Mouse (Mus musculus) midbrain, embryonic 13.5 days (tissue): Measurements from ENCODE around the gene Fut1. TPM values are rescaled to one million over a fixed set of nuclear protein-coding genes. Genes with fewer than 3 reads are reported as not detected.
A peak's percentile ranks its signal among the peaks of the same experiment; 100 is the strongest.

Experiments
- ATAC-seq: fragments of 200-750 bp; cut with Nextera tagmentation; 2 replicates; pipeline ENCODE4 v1.8.0; 2017; ENCODE audit warnings: mild to moderate bottlenecking, moderate TSS enrichment, moderate library complexity
- H3K27ac ChIP-seq: fragments of 300-500 bp; sonication (generic); 2 replicates; pipeline ENCODE4 v1.5.1; 2015; ENCODE audit warnings: inconsistent platforms, mild to moderate bottlenecking, moderate library complexity
- H3K27me3 ChIP-seq: fragments of 300-500 bp; sonication (generic); 2 replicates; pipeline ENCODE4 v1.6.1; 2015; ENCODE audit warnings: mild to moderate bottlenecking, inconsistent platforms
- H3K36me3 ChIP-seq: fragments of 300-500 bp; sonication (generic); 2 replicates; pipeline ENCODE4 v1.6.1; 2015; ENCODE audit warnings: mild to moderate bottlenecking, inconsistent platforms
- H3K4me1 ChIP-seq: fragments of 300-500 bp; sonication (generic); replicated peaks from 2 replicates; pipeline ENCODE4 v1.6.1; 2015; ENCODE audit warnings: inconsistent platforms
- H3K4me2 ChIP-seq: fragments of 300-500 bp; sonication (generic); replicated peaks from 2 replicates; pipeline ENCODE4 v1.6.1; 2015; ENCODE audit warnings: moderate library complexity, mild to moderate bottlenecking, inconsistent platforms
- H3K4me3 ChIP-seq: fragments of 300-500 bp; sonication (generic); replicated peaks from 2 replicates; pipeline ENCODE4 v1.5.1; 2015; ENCODE audit warnings: mild to moderate bottlenecking, inconsistent platforms
- H3K9ac ChIP-seq: fragments of 300-500 bp; sonication (generic); replicated peaks from 2 replicates; pipeline ENCODE4 v1.6.1; 2015; ENCODE audit warnings: mild to moderate bottlenecking, inconsistent platforms
- H3K9me3 ChIP-seq: fragments of 300-500 bp; sonication (generic); 2 replicates; pipeline ENCODE4 v1.6.1; 2016; ENCODE audit warnings: mild to moderate bottlenecking, inconsistent platforms
- WGBS: fragments of 180-500 bp; shearing (Covaris S2); methylation state at CpG from one replicate; pipeline ENCODE4 v1.1.7; 2015; 5-methylcytosine and 5-hydroxymethylcytosine counted together
- polyA plus RNA-seq: library from polyadenylated mRNA; unstranded; fragments of >200 nt; fragmentation: Nextera tagmentation; extraction: Ambion mirVana; gene quantifications from 2 replicates; pipeline ENCODE4 v1.2.1, GENCODE M21; 2015

The Fut1 gene
- polyA plus RNA-seq, 1 experiment from 2014 or later, result not detected

DNA sequence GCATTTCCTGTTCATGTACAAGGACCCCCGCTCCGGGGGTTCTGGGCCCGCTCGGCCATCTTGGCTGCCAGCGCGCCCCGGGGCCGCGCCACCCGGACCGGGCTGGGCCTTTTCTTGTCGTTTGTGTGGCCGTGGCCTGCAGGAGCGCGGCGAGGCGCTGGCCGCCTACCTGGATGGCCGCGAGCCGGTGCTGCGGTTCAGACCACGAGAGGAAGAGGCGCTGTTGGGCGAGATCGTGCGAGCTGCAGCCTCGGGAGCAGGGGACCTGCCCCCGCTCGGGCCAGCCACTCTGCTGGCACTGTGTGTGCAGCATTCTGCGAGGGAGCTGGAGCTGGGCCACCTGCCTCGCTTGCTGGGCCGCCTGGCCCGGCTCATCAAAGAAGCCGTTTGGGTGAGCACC is 15.4 kb downstream of the Fut1 start:
- peaks cover 43% of the 10 kb centered on the region for H3K27me3 ChIP-seq
- peaks cover 16% of the 10 kb centered on the region; the same call in 1 of the 2 replicates for H3K4me1 ChIP-seq
- H3K9ac ChIP-seq, result peak overlapping the region; percentile 45
- no peak for ATAC-seq
- H3K4me3 ChIP-seq, result peak overlapping the region; percentile 8; the same call in 1 of the 2 replicates
- H3K27ac ChIP-seq, result no peak overlapping the region
- H3K36me3 ChIP-seq, result peaks cover 10% of the 10 kb centered on the region
- peak overlapping the region; percentile 38 for H3K4me2 ChIP-seq
- no peaks in the 10 kb centered on the region for H3K9me3 ChIP-seq
- 10% methylated on average over 35 of the region's 35 CpGs for WGBS

DNA sequence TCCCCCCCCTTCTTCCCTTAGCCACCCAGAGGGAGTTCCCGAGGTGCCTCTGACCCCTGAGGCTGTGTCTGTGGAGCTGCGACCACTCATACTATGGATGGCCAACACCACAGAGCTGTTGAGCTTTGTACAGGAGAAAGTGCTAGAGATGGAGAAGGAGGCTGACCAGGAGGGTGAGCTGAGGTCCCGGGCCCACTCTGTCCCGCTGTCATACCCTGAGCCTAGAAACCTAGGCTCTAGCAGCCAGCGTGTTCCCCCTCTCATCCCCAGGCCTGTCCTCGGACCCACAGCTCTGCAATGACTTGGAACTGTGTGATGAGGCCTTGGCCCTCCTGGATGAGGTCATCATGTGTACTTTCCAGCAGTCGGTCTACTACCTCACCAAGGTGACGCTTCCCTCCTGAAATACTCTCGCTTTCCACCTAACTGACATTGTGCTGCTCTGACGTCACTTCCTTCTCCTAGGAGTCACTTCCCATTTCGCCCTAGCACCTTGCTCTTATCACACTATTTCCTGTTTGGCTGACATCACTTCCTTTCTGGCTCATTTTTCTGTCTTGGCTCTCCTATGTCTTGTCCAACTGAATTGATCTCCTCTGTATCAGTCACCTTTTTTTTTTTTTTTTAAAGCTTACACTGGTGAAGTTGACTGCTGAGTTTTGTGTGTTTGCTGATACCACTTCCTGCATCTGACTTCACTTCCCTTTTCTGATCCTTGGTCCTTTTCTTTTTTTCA is 18.0 kb downstream of the Fut1 start:
- Histone ChIP-seq H3K4me3 (no peak overlapping the region), H3K4me2 (no peak overlapping the region), H3K9me3 (no peaks in the 10 kb centered on the region)

DNA sequence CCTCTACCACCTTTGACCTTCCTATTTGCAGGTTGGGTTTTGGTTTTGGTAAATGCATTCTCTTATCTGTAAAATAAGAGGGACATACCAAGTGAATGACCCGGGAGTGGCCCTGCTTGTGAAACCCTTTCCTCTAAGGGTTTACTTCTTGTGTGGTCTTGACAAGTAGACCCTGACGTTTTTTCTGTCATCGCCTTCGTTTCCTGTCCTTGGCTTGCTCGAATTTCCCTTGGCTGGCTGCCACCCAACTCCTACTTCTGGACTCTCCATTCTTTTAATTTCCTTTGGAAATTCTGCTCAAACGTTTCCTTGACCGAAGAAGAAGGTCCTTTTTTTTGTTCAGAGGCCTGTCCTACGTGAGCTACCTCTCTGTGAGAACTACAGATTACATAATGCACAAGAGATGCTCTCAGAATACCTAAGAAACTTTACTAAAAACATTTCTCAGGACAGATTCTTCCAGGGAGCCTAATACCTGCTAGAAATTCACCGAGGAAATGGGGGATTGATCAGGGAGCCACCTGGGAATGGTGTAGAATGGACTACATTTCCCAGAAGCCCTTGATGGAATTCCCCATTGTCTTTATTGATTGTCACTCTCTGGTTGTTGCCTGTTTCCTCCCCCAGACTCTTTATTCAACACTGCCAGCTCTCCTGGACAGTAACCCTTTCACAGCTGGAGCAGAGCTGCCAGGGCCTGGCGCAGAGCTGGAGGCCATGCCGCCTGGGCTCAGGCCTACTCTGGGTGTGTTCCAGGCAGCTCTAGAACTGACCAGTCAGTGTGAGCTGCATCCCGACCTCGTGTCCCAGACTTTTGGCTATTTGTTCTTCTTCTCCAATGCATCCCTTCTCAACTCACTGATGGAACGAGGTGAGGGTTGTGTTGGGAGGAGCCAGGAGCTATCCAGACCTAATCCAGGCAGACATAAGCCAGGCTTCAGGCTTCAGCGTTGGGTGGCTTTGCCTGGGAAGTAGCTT is 18.9 kb downstream of the Fut1 start:
- ATAC-seq, result no peak
- WGBS, result 90% methylated on average over 15 of the region's 15 CpGs

More for the DNA sequence above, 18.0 kb downstream of the Fut1 start:
- 94% methylated on average over 11 of the region's 11 CpGs for WGBS
- Histone ChIP-seq H3K36me3 (peaks cover 10% of the 10 kb centered on the region), H3K27me3 (peaks cover 28% of the 10 kb centered on the region), H3K9ac (no peak overlapping the region), H3K4me1 (peaks cover 14% of the 10 kb centered on the region), H3K27ac (no peak overlapping the region)
- no peak for ATAC-seq

DNA sequence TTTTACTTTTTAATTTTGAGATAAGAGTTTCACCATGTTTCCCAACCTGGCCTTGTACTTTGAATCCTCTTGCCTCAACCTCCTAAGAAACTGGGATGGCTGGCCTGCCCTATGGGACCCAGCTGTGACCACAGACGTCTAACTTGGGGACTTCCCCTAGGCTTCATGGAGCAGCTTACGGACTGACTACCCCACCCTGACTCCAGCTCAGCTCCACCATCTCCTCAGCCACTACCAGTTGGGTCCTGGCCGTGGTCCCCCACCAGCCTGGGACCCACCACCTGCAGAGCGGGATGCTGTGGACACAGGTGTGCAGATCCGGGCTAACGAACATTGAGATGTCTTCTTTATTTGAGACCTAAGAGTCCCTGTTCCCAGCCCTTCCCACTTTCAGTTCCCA is 20.6 kb downstream of the Fut1 start:
- Histone ChIP-seq H3K4me1 (peaks cover 22% of the 10 kb centered on the region), H3K4me2 (0 out of 2 replicates have a peak overlapping the region, but pooled peaks have one; percentile 51), H3K9me3 (no peaks in the 10 kb centered on the region), H3K27me3 (peaks cover 10% of the 10 kb centered on the region), H3K36me3 (peaks cover 10% of the 10 kb centered on the region), H3K9ac (no peak overlapping the region), H3K27ac (no peak overlapping the region), H3K4me3 (no peak overlapping the region)
- no peak for ATAC-seq
- WGBS, result 96% methylated on average over 6 of the region's 6 CpGs

More for the DNA sequence above, 18.9 kb downstream of the Fut1 start:
- Histone ChIP-seq H3K9ac (no peak overlapping the region), H3K4me2 (no peak overlapping the region), H3K4me1 (peaks cover 14% of the 10 kb centered on the region), H3K4me3 (no peak overlapping the region), H3K36me3 (peaks cover 10% of the 10 kb centered on the region), H3K27me3 (peaks cover 26% of the 10 kb centered on the region), H3K9me3 (no peaks in the 10 kb centered on the region), H3K27ac (no peak overlapping the region)

DNA sequence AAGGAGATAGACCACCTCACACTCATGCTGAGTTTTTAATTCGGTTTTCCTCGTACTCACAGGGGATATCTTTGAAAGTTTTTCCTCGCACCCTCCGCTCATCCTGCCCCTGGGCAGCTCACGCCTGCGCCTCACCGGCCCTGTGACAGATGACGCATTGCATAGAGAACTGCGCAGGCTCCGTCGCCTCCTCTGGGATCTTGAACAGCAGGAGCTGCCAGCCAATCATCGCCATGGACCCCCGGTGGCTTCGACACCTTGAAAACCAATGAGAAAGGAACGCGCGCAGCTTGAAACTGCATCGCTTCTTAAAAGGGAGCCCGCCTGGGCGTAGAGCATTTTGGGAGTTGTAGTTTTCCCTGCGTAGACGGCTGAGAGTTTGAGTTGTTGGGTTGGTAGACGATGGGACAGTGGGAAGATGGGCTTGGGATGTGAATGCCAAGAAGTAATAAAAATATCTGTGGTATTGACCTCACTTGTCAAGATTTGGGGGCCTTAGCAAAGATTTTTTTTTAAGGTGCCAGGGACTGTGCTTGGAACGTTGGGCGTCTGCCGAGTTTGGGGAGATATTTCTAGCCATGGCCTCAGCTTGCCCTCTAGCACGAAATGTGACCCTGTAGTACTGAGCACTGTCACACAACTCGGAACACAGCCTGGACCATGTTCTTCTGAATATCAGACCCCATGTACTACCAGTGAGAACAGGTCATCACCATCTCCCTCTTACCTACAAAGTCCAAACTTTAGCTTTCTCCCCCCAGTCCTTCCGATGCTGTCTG is 21.7 kb downstream of the Fut1 start:
- ATAC-seq, result peak; percentile 88
- Histone ChIP-seq H3K36me3 (peaks cover 10% of the 10 kb centered on the region), H3K4me3 (peak overlapping the region; percentile 32), H3K4me2 (peak overlapping the region; percentile 51), H3K27me3 (no peaks in the 10 kb centered on the region), H3K9ac (peak overlapping the region; percentile 40; the same call in 1 of the 2 replicates), H3K27ac (no peak overlapping the region), H3K9me3 (no peaks in the 10 kb centered on the region), H3K4me1 (peaks cover 26% of the 10 kb centered on the region)
- 18% methylated on average over 29 of the region's 29 CpGs for WGBS

DNA sequence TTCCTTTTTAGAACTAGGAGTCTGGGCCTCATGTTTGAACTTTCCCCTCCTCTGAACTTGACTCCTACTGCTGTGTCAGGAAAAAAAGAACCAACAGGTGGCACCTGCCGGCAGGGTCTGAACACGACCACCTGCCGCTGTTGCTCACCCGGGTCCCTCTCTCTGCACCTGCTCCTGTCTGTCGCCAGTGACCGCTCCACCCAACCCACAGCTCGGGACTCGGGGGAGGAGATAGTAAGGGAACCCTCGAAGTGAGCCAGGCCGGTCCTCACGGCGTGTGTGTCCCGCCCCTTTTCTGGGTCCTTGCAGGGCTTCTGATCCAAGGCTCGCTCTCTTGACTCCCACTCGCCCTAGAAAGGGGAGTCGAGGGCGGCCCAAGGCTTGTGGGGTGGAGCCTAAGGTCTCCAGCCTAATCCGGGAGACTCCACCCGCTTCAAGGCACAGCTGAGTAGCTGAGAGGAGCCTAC is 22.5 kb downstream of the Fut1 start, which contains the start of gene Mamstr:
Mamstr (plus strand) TSS at position 417 of the 467 bp plus-strand sequence.
- 21% methylated on average over 19 of the region's 19 CpGs for WGBS
- 0 out of 2 replicates have a peak within 1 kb of the TSS, but pooled peaks have one; percentile 32 for H3K4me3 ChIP-seq
- no peaks in the 10 kb centered on the region for H3K9me3 ChIP-seq
- no peak within 1 kb of the TSS for H3K27ac ChIP-seq
- no peak for ATAC-seq
- no peak within 1 kb of the TSS for H3K9ac ChIP-seq
- peaks cover 10% of the 10 kb centered on the region for H3K36me3 ChIP-seq
- no peaks in the 10 kb centered on the region for H3K27me3 ChIP-seq
- H3K4me2 ChIP-seq, result no peak within 1 kb of the TSS
- H3K4me1 ChIP-seq, result peaks cover 33% of the 10 kb centered on the region

DNA sequence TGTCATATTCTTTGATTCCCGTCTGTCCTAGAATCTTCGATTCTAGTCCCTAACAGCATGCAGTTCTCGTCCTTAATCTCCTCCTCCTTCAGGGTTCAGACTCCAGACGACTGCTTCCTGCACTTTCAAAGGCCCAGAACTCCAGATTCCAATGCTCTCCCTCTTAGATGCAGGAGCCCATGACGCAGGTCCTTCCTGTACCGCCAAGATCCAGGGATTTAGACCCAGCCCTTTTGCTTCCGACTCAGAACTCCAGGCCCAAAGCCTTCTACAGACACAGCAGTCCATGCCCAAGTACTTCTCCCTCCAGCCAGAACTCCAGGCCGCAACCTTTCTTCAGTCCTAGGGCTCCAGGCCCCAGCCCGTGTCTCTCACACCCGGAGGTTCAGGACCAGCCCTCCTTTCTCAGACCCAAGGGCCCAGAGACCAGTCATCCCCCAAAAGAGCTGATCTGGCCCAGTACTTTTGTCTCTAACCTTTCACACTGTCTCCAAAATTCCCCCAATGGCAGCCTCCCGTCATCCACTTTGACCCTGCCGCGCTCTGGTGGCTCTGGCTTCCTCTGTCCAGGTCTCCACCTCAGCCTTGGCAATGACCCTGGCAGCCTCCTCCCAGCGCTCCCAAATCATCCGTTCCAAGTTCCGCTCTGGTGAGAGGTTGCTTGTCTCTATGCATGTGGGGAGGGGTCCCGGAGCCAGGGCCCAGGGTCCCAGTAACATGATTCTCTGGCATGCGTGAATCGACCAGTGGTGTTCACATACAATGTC is 23.3 kb downstream of the Fut1 start:
- Histone ChIP-seq H3K9ac (no peak overlapping the region), H3K4me2 (no peak overlapping the region), H3K4me1 (peaks cover 38% of the 10 kb centered on the region), H3K9me3 (no peaks in the 10 kb centered on the region), H3K27me3 (no peaks in the 10 kb centered on the region), H3K27ac (no peak overlapping the region), H3K36me3 (peaks cover 10% of the 10 kb centered on the region), H3K4me3 (no peak overlapping the region)
- WGBS, result 72% methylated on average over 19 of the region's 19 CpGs
- no peak for ATAC-seq

DNA sequence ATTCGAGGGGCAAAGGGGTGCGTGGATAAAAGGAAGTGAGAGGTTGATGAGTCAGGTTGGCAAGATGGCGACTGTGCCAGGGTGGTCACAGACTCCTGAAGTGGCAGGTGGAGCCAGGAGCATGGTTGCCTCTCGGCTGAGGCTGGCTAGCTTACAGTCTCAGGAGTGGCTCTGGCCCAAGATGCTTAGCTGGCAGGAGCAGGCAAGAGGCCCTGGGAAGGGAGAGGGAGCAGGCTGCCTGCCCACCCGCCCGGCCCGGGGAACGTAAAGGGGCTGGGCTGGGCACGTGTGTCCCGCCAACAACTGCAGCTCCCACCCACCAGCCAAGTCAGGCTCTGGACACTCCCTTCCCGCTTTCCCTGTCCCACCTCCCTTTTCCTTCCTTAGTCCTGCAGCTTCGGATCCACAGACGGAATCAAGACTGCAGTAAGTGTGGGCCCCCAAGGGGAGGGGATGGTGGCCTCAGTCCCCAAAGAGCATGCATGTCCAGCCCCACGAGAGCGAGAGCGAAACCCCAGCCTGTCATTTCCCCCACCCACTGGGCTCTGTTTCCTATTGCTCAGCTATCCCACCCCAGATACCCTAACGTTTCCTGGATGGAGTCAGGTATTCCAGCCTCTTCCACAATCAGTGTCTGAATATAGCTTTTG is 24.4 kb downstream of the Fut1 start:
- no peaks in the 10 kb centered on the region for H3K27me3 ChIP-seq
- peaks cover 38% of the 10 kb centered on the region for H3K4me1 ChIP-seq
- peaks cover 4% of the 10 kb centered on the region for H3K36me3 ChIP-seq
- no peak overlapping the region for H3K9ac ChIP-seq
- H3K27ac ChIP-seq, result no peak overlapping the region
- H3K4me2 ChIP-seq, result peak overlapping the region; percentile 81; the same call in 1 of the 2 replicates
- WGBS, result 71% methylated on average over 17 of the region's 17 CpGs
- H3K9me3 ChIP-seq, result no peaks in the 10 kb centered on the region
- no peak overlapping the region for H3K4me3 ChIP-seq
- ATAC-seq, result no peak

DNA sequence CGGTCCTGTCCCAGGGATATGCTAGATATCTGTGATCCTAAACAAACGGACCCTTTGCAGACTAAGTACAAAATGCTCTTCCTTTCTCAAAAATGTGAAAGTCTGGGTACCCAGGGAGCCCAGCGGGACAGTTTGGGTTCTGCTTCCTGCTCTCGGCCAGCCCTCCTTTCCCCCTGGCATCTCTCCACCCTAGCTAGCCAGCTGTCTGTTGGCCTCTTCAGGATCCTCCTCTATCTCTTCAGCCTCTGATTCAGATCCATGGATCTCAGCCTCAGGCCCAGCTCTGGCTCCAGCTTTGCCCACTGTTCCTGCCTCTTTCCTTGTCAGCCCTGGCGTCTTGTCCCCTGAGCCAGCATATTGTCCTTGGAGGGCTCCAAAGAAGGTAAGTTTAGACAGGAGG is 25.0 kb downstream of the Fut1 start:
- H3K4me1 ChIP-seq, result peaks cover 38% of the 10 kb centered on the region
- H3K27me3 ChIP-seq, result no peaks in the 10 kb centered on the region
- no peak for ATAC-seq
- 85% methylated on average over 5 of the region's 5 CpGs for WGBS
- H3K36me3 ChIP-seq, result no peaks in the 10 kb centered on the region
- H3K4me2 ChIP-seq, result peak overlapping the region; percentile 81
- H3K27ac ChIP-seq, result 0 out of 2 replicates have a peak overlapping the region, but pooled peaks have one; percentile 95
- H3K9me3 ChIP-seq, result no peaks in the 10 kb centered on the region
- H3K9ac ChIP-seq, result peak overlapping the region; percentile 28; the same call in 1 of the 2 replicates
- peak overlapping the region; percentile 51; the same call in 1 of the 2 replicates for H3K4me3 ChIP-seq

DNA sequence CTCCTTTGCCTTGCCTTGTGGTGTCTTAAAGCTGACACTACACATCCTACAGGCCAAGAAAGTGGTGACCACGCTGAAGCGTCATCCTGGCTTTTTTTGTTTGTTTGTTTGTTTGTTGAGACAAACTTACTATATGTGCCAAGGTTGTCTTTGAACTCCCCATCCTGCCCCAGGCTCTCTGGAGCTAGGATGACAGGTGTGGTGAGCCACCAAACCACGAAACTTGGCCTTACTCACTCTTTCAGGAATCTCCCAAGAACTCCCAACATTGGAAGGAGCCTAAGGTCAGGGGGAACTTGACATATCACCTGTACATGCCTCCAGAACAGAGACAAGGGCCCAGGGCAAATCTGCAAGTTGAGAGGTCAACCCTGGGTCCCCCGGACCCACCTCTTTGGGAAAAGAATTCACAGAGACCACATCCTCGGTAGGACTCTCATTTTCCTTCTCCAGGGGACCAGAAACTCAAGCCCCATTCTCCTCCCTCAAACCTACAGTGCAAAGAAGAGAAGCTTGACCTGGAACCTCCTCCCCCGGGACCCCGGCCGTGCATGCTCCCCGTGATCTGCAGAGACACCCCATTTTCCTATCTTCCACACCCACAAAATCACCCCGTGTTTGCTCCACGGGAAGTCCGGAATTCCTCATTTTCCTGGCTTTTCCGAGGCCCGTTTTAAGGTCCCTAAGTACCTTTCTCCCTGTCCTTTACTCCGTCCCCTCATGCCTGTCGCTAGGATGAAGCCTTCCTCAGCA is 25.6 kb downstream of the Fut1 start:
- Histone ChIP-seq H3K27ac (peak overlapping the region; percentile 95), H3K27me3 (no peaks in the 10 kb centered on the region), H3K4me2 (peak overlapping the region; percentile 81), H3K4me3 (peak overlapping the region; percentile 51), H3K9me3 (no peaks in the 10 kb centered on the region), H3K36me3 (no peaks in the 10 kb centered on the region), H3K4me1 (peaks cover 37% of the 10 kb centered on the region), H3K9ac (peak overlapping the region; percentile 86)
- 41% methylated on average over 16 of the region's 16 CpGs for WGBS
- ATAC-seq, result no peak
